Mouse (Mus musculus): Measurements from ENCODE around the gene Mul1. TPM values are rescaled to one million over a fixed set of nuclear protein-coding genes. Genes with fewer than 3 reads are reported as not detected.

The Mul1 gene
- polyA plus RNA-seq, 1 experiment from 2014 or later: 16.8 TPM

DNA sequence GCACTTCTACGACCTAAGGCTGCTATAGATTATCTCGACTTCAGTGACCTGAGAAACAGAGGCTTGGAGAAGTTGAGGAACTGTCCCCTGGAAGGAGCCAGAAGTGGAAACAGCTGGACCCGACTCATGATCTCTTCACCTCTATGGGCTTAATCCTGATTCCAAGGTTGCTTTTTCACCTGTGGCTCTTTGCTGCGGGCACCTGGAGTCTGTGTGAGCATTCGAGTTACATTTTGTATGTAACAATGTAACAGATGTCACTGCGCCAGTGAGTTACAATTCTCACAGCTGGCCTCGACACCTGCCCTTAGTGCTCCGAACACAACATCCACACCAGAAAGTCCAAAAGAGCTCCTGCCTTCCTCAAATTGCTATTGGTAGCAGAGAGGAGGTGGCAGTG, 31.0 kb downstream of the Mul1 start:
- Histone ChIP-seq H3K9ac (ENCODE audit: low read length) (no peak overlapping the region), H3K4me3 (ENCODE audit: low read length) (no peak overlapping the region), H3K27ac (ENCODE audit: low read length) (peak overlapping the region; percentile 94), H3K4me2 (ENCODE audit: low read depth, low read length) (no peak overlapping the region), H3K9me3 (ENCODE audit: control insufficient read depth, low read length) (no peaks in the 10 kb centered on the region), H3K36me3 (ENCODE audit: control insufficient read depth, insufficient read depth, low read length) (no peaks in the 10 kb centered on the region), H3K4me1 (replicated peaks; ENCODE audit: control insufficient read depth, insufficient read depth, low read length) (peaks cover 33% of the 10 kb centered on the region), H3K27me3 (ENCODE audit: control insufficient read depth, insufficient read depth, low read depth, low read length) (no peaks in the 10 kb centered on the region)
- ATAC-seq (ENCODE audit: low read depth): no peak
- WGBS: 46% methylated on average over 8 of the region's 8 CpGs

DNA sequence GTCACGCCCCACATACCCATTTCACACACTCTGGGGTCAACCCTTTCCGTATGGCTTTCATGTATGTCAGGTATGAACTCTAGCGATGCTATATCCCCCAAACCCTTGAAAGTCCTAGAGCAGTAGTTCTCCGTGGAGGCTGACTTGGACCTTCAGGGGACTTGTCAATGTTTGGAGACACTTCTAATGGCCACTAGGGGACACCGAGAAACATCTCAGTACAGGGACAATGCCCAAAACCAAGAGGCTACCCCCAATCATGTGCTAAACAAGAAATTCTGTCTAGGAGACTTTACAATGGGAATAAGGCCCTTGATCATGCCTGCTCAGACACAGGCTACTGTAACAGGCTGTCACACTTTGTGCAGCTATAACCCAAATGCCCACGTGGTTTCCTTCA, 32.2 kb downstream of the Mul1 start:
- Histone ChIP-seq H3K9me3 (ENCODE audit: control insufficient read depth, low read length) (no peaks in the 10 kb centered on the region), H3K27ac (ENCODE audit: low read length) (no peak overlapping the region), H3K4me2 (ENCODE audit: low read depth, low read length) (no peak overlapping the region), H3K4me3 (ENCODE audit: low read length) (no peak overlapping the region), H3K4me1 (replicated peaks; ENCODE audit: control insufficient read depth, insufficient read depth, low read length) (peaks cover 38% of the 10 kb centered on the region), H3K36me3 (ENCODE audit: control insufficient read depth, insufficient read depth, low read length) (no peaks in the 10 kb centered on the region), H3K9ac (ENCODE audit: low read length) (no peak overlapping the region), H3K27me3 (ENCODE audit: control insufficient read depth, insufficient read depth, low read depth, low read length) (no peaks in the 10 kb centered on the region)
- no peak for ATAC-seq (ENCODE audit: low read depth)
- 67% methylated on average over 6 of the region's 6 CpGs for WGBS

DNA sequence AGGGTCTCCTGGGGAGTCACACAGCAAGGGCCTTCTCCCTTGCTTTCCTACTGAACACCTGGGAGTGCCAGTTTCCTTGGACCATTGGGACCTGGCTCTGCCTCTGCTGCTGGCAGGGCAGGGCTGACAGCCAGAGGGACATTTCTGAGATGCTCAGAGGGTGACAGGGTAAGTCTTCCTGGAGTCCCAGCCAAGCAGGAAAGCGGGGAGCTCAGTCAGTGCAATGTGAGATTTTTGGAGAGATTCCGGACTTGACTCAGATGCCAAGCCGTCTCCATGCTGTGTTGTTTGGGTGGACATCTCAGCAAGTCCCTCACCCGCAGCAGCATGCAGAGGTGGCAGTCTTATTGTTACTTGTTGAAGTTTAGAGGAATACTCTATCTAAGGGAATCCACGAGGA, 33.0 kb downstream of the Mul1 start:
- Histone ChIP-seq H3K4me1 (replicated peaks; ENCODE audit: control insufficient read depth, insufficient read depth, low read length) (peaks cover 38% of the 10 kb centered on the region), H3K27me3 (ENCODE audit: control insufficient read depth, insufficient read depth, low read depth, low read length) (no peaks in the 10 kb centered on the region), H3K27ac (ENCODE audit: low read length) (no peak overlapping the region), H3K9me3 (ENCODE audit: control insufficient read depth, low read length) (no peaks in the 10 kb centered on the region), H3K4me2 (ENCODE audit: low read depth, low read length) (no peak overlapping the region), H3K36me3 (ENCODE audit: control insufficient read depth, insufficient read depth, low read length) (no peaks in the 10 kb centered on the region), H3K9ac (ENCODE audit: low read length) (no peak overlapping the region), H3K4me3 (ENCODE audit: low read length) (no peak overlapping the region)
- WGBS: 66% methylated on average over 5 of the region's 5 CpGs
- no peak for ATAC-seq (ENCODE audit: low read depth)

DNA sequence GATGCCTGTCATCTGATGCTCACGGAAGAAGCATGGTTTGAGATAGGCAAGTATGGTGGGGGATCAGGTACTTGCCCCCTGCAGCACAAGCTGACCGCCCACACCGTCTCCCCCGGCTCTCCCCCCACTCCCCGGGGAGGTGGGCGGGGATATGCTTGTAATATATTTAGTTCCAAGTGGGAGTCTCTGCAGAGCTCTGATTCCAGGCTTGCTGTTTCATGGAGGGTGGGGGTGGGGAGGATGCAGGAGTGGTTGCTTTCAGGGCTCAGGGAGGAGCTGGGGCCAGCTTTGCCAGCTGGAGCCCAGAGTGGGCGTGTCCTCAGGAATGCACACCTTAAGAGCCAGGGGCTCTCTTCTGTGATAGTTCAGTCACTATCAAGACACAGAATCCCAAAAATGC, 34.6 kb downstream of the Mul1 start:
- no peak for ATAC-seq (ENCODE audit: low read depth)
- no peak overlapping the region for H3K4me3 ChIP-seq (ENCODE audit: low read length)
- H3K4me1 ChIP-seq (replicated peaks; ENCODE audit: control insufficient read depth, insufficient read depth, low read length): peaks cover 24% of the 10 kb centered on the region
- H3K4me2 ChIP-seq (ENCODE audit: low read depth, low read length): peak overlapping the region; percentile 11; the same call in 1 of the 2 replicates
- no peak overlapping the region for H3K27ac ChIP-seq (ENCODE audit: low read length)
- no peaks in the 10 kb centered on the region for H3K36me3 ChIP-seq (ENCODE audit: control insufficient read depth, insufficient read depth, low read length)
- H3K27me3 ChIP-seq (ENCODE audit: control insufficient read depth, insufficient read depth, low read depth, low read length): no peaks in the 10 kb centered on the region
- H3K9me3 ChIP-seq (ENCODE audit: control insufficient read depth, low read length): no peaks in the 10 kb centered on the region
- 11% methylated on average over 7 of the region's 7 CpGs for WGBS
- H3K9ac ChIP-seq (ENCODE audit: low read length): peak overlapping the region; percentile 29

DNA sequence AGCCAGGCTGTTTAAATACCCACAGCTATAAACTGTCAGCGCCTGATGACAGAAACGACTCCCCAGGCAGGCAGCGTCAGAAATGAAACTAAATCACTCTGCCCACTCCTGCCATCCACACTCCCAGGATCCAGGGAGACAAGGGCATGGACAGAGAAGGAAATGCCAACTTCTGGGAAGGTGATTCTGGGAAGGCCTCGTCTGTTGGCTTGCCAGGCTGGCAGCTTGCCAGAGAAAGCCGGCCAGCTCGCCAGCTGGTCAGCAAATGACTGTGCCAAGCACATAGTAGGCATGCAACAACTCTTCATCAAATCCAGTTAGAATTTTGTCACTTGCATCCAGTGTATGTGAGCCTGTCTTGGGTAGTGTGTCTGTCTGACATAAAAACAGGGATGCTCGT, 36.8 kb downstream of the Mul1 start:
- no peaks in the 10 kb centered on the region for H3K9me3 ChIP-seq (ENCODE audit: control insufficient read depth, low read length)
- no peak overlapping the region for H3K4me2 ChIP-seq (ENCODE audit: low read depth, low read length)
- WGBS: 31% methylated on average over 7 of the region's 7 CpGs
- ATAC-seq (ENCODE audit: low read depth): no peak
- no peak overlapping the region for H3K4me3 ChIP-seq (ENCODE audit: low read length)
- no peak overlapping the region for H3K9ac ChIP-seq (ENCODE audit: low read length)
- H3K4me1 ChIP-seq (replicated peaks; ENCODE audit: control insufficient read depth, insufficient read depth, low read length): peaks cover 10% of the 10 kb centered on the region
- no peak overlapping the region for H3K27ac ChIP-seq (ENCODE audit: low read length)
- no peaks in the 10 kb centered on the region for H3K27me3 ChIP-seq (ENCODE audit: control insufficient read depth, insufficient read depth, low read depth, low read length)
- H3K36me3 ChIP-seq (ENCODE audit: control insufficient read depth, insufficient read depth, low read length): no peaks in the 10 kb centered on the region

DNA sequence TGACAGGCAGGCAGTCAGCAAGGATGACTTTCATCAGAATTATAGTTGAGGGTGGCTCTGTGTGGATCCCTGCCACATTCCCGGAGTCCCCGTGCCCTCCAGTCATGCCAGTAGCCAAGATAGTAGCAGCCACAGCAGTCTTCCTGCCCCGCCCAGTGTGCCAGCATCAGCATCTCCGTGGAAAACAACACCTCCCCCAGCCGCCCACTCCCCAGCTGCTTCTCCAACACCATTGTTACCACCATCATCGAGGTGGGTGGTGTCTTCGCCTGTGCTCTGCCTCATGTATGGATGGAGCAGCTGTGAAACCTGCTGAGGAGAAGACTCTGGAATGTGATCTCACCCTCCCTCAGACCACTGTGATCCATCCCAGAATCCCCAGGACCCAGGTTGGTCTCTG, 45.1 kb downstream of the Mul1 start:
- H3K4me1 ChIP-seq (replicated peaks; ENCODE audit: control insufficient read depth, insufficient read depth, low read length): peaks cover 6% of the 10 kb centered on the region; the same call in 1 of the 2 replicates
- H3K9ac ChIP-seq (ENCODE audit: low read length): no peak overlapping the region
- no peak for ATAC-seq (ENCODE audit: low read depth)
- WGBS: 73% methylated on average over 7 of the region's 7 CpGs
- no peak overlapping the region for H3K4me3 ChIP-seq (ENCODE audit: low read length)
- no peaks in the 10 kb centered on the region for H3K36me3 ChIP-seq (ENCODE audit: control insufficient read depth, insufficient read depth, low read length)
- no peak overlapping the region for H3K4me2 ChIP-seq (ENCODE audit: low read depth, low read length)
- no peaks in the 10 kb centered on the region for H3K9me3 ChIP-seq (ENCODE audit: control insufficient read depth, low read length)
- H3K27me3 ChIP-seq (ENCODE audit: control insufficient read depth, insufficient read depth, low read depth, low read length): no peaks in the 10 kb centered on the region
- no peak overlapping the region for H3K27ac ChIP-seq (ENCODE audit: low read length)

DNA sequence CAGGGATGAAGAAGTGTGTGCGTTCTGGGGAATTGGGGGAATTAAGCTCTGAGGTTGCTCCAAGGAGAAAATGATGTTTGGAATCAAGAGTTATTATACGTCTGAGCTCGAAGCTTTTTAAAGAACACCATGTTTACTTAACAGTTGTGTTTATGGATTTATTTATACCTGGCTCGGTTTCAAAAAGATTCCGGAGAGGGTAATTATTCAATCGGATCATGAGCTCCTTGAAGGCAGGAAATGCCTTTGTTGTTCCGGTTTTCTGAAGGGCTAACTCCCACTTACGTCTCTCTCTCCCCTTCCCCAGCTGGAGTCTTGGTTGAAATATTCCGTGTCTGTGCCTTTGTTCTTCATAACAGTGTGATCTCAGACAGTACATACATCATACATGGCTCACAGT, 46.5 kb downstream of the Mul1 start:
- Histone ChIP-seq H3K4me1 (replicated peaks; ENCODE audit: control insufficient read depth, insufficient read depth, low read length) (peaks cover 6% of the 10 kb centered on the region; the same call in 1 of the 2 replicates), H3K4me3 (ENCODE audit: low read length) (no peak overlapping the region), H3K9ac (ENCODE audit: low read length) (no peak overlapping the region), H3K9me3 (ENCODE audit: control insufficient read depth, low read length) (no peaks in the 10 kb centered on the region), H3K36me3 (ENCODE audit: control insufficient read depth, insufficient read depth, low read length) (no peaks in the 10 kb centered on the region), H3K4me2 (ENCODE audit: low read depth, low read length) (0 out of 2 replicates have a peak overlapping the region, but pooled peaks have one; percentile 2), H3K27ac (ENCODE audit: low read length) (peak overlapping the region; percentile 33; the same call in 1 of the 2 replicates), H3K27me3 (ENCODE audit: control insufficient read depth, insufficient read depth, low read depth, low read length) (no peaks in the 10 kb centered on the region)
- 18% methylated on average over 9 of the region's 9 CpGs for WGBS
- peak; percentile 57; the same call in 1 of the 2 replicates for ATAC-seq (ENCODE audit: low read depth)

DNA sequence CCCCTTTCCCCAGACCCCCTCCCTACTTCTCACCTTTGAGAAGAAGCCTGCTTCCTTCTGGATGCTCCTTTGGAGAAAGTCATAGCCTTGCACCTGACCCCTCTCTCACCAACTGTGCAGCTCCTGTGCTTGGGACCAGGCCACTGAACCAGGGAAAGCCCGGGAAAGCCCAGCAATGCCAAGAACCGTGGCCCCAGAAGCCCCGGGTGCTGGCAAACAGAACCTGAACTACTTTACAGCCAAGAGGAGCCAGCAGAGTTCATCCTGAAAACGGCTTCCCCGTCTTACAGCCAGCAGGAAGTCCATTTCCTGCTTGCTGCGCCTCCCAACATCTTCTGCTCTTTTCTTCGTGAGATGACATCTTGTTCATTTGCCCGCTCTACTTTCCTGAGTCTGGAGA, 48.2 kb downstream of the Mul1 start:
- Histone ChIP-seq H3K36me3 (ENCODE audit: control insufficient read depth, insufficient read depth, low read length) (no peaks in the 10 kb centered on the region), H3K9me3 (ENCODE audit: control insufficient read depth, low read length) (no peaks in the 10 kb centered on the region), H3K27ac (ENCODE audit: low read length) (no peak overlapping the region), H3K9ac (ENCODE audit: low read length) (no peak overlapping the region), H3K4me3 (ENCODE audit: low read length) (no peak overlapping the region), H3K4me2 (ENCODE audit: low read depth, low read length) (no peak overlapping the region), H3K27me3 (ENCODE audit: control insufficient read depth, insufficient read depth, low read depth, low read length) (no peaks in the 10 kb centered on the region), H3K4me1 (replicated peaks; ENCODE audit: control insufficient read depth, insufficient read depth, low read length) (peaks cover 6% of the 10 kb centered on the region; the same call in 1 of the 2 replicates)
- 46% methylated on average over 8 of the region's 8 CpGs for WGBS
- no peak for ATAC-seq (ENCODE audit: low read depth)

DNA sequence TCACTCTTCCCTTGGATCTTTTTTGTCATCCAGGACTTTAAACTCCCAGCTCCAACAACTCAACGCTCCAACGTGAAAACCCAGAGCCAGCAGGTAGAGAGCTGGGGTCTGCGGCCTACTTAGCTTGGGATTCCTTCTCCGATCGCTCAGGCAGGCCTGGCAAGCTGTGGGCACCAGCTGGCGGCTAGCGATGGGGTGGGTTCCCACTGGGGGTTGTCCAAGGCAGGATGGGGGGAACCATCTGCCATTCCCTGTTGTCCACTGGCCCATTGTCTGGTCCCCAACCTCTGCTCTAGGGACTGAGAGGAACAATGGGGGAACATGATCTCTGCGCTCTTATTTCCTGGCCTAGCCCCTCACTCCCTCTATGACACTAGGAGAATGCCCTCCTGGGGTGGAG, 53.8 kb downstream of the Mul1 start:
- WGBS: 58% methylated on average over 8 of the region's 8 CpGs
- no peaks in the 10 kb centered on the region for H3K27me3 ChIP-seq (ENCODE audit: control insufficient read depth, insufficient read depth, low read depth, low read length)
- no peaks in the 10 kb centered on the region for H3K4me1 ChIP-seq (replicated peaks; ENCODE audit: control insufficient read depth, insufficient read depth, low read length)
- no peak overlapping the region for H3K4me2 ChIP-seq (ENCODE audit: low read depth, low read length)
- H3K36me3 ChIP-seq (ENCODE audit: control insufficient read depth, insufficient read depth, low read length): no peaks in the 10 kb centered on the region
- H3K9ac ChIP-seq (ENCODE audit: low read length): no peak overlapping the region
- ATAC-seq (ENCODE audit: low read depth): no peak
- no peaks in the 10 kb centered on the region for H3K9me3 ChIP-seq (ENCODE audit: control insufficient read depth, low read length)
- H3K4me3 ChIP-seq (ENCODE audit: low read length): no peak overlapping the region
- H3K27ac ChIP-seq (ENCODE audit: low read length): no peak overlapping the region

DNA sequence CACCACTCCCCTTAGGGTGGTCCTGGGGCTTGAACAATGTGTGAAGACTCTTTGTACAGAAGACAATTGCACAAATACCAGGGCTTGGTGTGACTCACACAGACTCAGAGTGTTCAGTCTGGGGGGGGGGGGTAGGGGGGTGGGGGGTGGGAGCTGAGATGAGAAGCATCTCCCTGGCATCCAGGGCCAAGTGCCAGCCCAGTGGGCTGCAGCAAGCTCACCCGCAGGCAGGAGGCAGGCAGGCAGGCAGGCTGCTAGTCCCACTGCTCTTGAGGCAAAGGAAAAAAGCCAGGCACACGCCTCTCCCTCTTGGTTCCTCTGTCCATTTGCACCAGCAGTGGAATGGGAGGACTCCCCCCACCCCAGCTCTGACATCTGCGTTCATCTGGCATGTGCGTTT, 56.6 kb downstream of the Mul1 start:
- Histone ChIP-seq H3K4me1 (replicated peaks; ENCODE audit: control insufficient read depth, insufficient read depth, low read length) (peaks cover 15% of the 10 kb centered on the region), H3K27ac (ENCODE audit: low read length) (no peak overlapping the region), H3K9me3 (ENCODE audit: control insufficient read depth, low read length) (no peaks in the 10 kb centered on the region), H3K4me3 (ENCODE audit: low read length) (no peak overlapping the region), H3K9ac (ENCODE audit: low read length) (no peak overlapping the region), H3K36me3 (ENCODE audit: control insufficient read depth, insufficient read depth, low read length) (no peaks in the 10 kb centered on the region), H3K27me3 (ENCODE audit: control insufficient read depth, insufficient read depth, low read depth, low read length) (no peaks in the 10 kb centered on the region), H3K4me2 (ENCODE audit: low read depth, low read length) (no peak overlapping the region)
- ATAC-seq (ENCODE audit: low read depth): no peak
- WGBS: 80% methylated on average over 4 of the region's 4 CpGs
